Mouse (Mus musculus): ENCODE measurements around the gene Nme8. TPM values are rescaled to one million over a fixed set of nuclear protein-coding genes. Genes with fewer than 3 reads are reported as not detected.
A peak's percentile ranks its signal among the peaks of the same experiment; 100 is the strongest.

Gene Nme8
- not detected for total RNA-seq (2021)
- long read RNA-seq, experiment 1, result 0 reads
- long read RNA-seq, experiment 2, result 0 reads

DNA sequence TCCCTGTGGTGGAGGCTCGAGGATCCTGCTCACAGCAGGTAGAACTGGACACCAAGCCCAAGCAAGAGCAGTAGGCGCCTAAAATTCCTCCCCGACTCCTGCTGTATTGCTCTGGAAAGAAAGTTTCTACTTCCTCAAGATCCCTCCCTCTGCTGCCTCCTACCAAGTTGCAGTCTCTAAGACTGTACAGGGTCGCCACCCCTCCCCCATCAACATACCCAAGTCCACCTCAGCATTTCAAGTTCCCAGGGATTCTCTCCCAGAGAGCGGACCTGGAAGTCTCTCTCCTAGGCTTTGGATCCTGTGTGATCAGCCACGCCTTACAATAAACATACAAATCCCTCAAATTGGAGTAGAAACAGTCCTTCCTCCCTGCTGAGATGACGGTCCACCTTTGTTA is at the start of gene Nme8:
Gene Nme8 (minus strand): TSS at position 5 of the 400 bp plus-strand sequence.
- no peak for DNase-seq

GRCm38 (mm10) chr13:19745741-19746140 is 48.1 kb upstream of the Nme8 start:
- no peak for DNase-seq

GRCm38 (mm10) chr13:19744536-19744935 is 46.9 kb upstream of the Nme8 start:
- DNase-seq, result no peak

DNA sequence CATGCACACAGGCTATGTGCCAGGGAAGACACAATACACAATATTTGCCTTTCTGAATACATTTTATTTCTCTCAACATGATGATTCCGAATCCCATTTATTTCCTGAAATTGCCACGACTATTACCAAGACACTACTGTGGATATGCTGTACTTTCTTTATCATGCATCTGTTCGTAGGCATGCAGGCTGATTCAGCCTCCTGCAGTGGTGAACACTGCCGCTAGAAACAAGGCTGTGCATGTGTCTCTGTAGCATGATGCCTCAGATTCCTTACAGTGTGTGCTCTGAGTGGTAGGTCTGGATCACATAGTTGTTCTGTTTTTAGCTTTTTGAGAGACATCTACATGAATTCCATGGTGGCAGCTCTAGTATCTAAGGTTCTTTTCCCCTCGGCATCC is 37.0 kb upstream of the Nme8 start:
- DNase-seq, result no peak

DNA sequence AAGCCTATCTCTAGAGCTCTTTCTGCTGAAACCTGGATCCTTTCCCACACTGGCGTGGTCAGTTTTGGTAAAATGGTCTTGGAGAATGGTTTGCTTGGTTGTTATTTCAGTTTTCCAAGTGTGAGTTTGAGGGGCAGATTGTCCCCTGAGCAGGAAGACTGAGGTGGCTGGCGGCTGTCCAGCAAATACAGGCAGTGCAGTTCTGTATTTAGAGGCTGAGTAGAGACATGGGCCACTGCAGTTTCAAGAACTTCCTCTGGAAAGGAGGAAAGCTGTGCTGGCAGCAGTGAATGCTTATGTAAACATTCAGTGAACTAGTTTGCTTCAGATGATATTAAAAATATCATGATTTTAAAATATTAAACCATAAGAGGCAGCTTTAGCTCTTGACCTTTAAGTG is 33.2 kb upstream of the Nme8 start:
- peak; percentile 20 for DNase-seq

GRCm38 (mm10) chr13:19718954-19719353 is 21.4 kb upstream of the Nme8 start:
- peak; percentile 17 for DNase-seq

DNA sequence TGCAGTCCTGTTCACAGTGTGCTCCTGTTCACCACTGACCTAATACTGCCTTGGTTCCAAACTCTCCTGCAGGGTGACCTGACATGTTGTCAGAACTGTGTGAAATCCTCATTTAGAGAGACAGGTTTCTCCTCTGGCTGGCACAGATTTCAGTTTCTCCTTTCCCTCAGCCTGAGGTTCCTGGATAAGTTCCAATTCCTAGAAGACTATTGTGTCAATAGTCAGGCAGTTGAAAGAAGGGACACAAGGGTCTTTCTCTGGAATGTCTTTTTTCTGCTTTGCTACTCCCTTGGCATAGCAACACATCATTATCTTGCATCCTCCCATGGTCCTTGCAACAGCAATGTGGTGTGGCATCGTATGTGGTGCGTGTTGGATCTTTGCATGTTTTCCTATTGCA is 19.6 kb upstream of the Nme8 start:
- DNase-seq, result no peak

- DNase-seq, result no peak
Observed at GRCm38 (mm10) chr13:19703806-19704205, 6.2 kb upstream of the Nme8 start.

DNA sequence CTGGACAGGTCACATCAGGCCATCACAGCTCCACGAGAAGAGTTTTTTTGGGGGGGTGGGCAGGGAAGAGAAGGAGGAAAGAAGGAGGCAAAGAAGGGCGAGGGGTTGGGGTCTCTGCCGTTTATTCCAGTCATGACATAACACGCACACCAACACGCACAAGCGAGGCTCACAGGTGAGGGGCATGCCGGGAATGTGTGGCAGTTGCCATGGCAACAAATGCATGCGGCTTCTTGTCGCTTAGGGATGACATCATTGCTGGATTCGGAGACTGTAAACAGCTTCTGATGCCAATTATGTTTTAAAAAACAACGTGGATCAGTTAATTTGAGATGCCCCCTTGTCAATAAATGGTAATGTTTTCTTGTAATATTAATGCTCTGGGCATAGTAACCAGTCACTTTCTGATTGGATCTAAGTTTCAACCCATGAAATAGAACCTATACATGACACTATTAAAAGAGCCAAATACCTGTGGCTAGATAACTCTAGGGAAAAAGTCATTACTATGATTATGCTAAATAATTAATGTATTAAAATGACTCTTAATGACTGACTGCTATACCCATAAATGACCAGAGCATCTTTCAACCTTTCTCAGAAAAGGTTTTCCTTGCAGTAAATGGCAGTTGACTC is 4.0 kb upstream of the Nme8 start:
- DNase-seq, result no peak

DNA sequence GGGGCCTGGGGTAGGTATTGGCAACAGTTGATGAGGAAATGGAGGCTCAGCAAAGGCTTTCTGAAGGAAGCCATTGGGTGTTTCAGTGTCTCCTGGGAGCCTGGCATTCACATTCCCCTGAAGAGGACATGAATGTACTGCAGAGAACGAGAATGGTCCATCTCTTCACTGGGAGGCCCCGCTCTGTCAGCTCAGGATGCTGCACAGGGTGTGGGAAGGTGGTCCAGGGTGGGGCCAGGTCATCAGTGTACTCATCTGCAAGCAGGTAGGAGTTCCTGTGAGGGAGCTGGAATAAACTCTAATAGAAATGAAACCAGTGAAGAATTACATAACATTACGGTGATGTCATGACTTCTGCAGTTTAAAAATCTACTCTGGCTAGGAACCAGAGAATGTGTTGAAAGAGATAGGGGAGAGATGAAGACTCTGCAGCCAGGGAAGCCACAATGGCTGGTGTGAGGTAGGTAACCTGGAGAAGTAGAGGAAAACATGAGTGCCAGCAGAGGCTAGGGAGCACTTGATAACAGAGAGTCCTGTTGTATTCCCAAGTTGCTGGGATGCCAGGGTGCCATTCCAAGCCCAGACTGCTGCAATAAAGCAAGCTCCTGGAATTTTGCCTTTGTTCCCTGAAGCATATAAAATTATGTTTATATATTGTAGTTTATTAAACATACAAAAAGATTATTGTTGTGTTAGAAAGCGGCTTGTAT is 3.3 kb upstream of the Nme8 start:
- no peak for DNase-seq

- no peak for DNase-seq
Observed at GRCm38 (mm10) chr13:19698524-19699173, 1.1 kb upstream of the Nme8 start.

GRCm38 (mm10) chr13:19690417-19690816 is 7.2 kb downstream of the Nme8 start:
- DNase-seq, result no peak

DNA sequence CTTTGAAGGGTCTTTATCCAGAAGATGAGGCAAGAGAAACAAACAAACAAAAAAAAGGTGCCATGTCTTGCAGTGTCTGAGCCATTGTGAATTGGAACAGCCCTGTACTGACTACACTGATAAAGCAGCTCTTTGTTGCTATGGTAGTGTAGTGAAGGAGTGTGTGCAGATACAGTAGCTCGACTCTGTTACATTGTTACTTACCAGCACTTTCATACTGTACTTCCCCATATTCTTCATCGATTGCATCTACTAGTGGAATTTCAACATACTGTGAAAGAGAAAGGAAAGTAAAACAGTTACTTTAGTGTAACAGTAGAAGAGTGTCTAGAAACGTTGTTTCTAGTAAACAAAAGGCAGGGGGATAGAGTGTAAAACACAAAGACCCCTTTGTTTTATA is 7.6 kb downstream of the Nme8 start:
- no peak for DNase-seq

- DNase-seq, result peak; percentile 34
Observed at GRCm38 (mm10) chr13:19684007-19684406, 13.6 kb downstream of the Nme8 start.

DNA sequence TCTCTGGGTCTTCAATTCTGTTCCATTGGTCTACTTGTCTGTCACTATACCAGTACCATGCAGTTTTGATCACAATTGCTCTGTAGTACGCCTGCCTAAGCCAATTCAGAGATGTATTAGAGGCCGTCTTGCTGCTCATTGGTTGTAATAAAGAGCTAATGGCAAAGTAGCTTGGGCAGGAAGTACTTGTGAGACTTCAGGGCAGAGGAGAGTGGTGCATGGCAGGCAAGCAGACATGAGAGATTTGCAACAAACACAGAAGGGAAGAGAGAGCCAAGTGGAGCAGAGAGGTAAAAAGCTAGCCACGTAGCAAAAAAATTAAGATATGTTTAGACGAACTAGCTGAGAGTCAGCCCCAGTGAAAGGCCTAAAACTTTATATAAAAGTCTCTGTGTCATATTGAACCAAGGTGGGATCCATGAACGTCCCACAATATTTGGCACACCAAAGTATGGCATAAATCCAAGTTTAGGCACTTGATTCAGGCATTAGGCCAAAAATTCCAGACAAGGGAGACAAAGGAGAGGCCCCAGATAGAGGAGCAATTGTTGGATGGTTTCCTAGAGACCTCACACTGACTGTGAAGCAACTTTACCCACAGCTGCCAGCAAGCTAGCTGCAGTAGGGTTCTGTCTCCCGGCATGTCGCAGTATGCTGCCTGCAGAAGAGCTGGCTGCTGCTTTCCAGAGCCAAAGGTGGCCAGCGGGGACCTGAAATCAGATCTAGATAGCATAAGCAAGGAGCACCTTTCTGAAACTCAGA is 14.5 kb downstream of the Nme8 start:
- no peak for DNase-seq

DNA sequence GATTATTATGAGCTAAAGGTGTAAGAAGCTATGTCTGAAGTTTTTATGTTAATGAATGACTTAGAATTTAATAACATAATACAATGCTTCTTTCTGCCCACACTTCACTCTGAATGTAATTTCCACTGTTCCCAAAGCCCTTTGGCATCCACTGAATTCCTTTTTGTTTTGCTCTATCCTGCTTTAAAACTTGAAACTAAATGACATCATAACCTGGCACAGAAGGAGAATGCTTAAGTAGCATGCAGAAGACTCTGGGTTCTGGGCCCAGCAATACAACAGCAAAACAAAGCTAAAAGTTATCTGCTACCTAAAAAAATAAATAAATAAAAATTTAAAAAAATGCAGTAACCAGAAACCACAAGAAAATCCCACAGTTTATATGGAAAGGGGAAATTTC is 23.0 kb downstream of the Nme8 start:
- no peak for DNase-seq

- DNase-seq, result no peak
Observed at GRCm38 (mm10) chr13:19674025-19674424, 23.6 kb downstream of the Nme8 start.

GRCm38 (mm10) chr13:19668355-19669140 is 29.0 kb downstream of the Nme8 start:
- no peak for DNase-seq

- no peak for DNase-seq
Observed at GRCm38 (mm10) chr13:19652405-19652804, 45.2 kb downstream of the Nme8 start.

DNA sequence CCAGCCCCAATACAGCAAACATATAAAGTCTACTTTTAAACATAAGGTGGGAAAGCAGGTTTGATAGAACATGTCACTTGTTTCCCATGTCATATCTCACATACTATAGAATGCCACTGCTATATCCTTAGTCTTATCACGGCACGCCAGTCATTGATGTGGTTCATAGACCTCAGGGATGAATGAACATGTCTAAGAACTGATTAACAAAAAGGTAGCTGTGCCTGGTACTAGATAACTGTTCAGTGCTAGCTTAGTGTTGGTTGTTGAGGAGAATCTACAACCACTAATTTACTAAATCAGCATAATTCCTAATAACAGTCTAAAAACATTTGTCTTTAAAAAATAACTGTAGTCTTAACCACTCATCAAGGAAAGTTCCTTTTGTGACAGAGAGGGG is 47.8 kb downstream of the Nme8 start:
- DNase-seq, result no peak

DNA sequence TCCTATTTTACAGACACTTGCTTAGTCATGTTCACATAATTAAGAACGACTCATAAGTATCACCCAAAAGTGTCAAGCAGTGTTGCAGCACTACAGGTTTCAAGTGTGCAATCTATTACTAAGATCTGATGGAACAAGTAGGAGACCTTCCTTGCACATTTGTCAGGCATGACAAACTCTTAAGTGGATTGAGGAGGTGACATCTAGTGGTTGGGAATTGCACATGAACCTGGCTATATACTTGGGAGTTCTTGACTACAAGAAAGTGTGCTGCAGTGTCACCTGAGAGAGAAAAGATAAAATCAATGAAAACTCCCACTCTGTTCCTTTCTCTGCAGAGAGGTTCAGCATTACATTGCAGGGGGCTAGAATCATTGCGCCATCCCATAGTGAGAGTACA is 53.4 kb downstream of the Nme8 start:
- no peak for DNase-seq

DNA sequence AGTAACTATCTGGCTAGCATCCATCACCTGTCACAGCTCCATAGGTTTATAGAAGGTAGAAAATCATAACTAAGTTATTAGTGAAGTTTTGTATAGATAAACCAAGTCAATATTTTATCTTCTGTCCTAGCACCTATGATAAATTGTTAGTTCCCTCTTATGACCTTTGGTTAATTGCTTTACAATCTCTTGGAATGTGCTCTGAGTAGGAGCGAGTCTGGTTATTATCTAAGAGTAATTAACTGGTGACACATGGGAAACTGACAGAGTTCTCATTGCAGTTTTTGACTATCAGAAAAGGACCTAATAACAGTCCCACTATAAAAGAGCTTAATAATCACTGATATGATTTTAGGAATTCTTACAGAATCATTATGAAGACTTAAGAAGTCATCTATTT is 54.1 kb downstream of the Nme8 start:
- DNase-seq, result no peak
